Mouse (Mus musculus): ENCODE measurements around the gene Pemt. TPM values are rescaled to one million over a fixed set of nuclear protein-coding genes. Genes with fewer than 3 reads are reported as not detected.

Gene Pemt
- total and polyA plus RNA-seq, 3 experiments = 8.4 to 12.5 (median 11.2) TPM

DNA sequence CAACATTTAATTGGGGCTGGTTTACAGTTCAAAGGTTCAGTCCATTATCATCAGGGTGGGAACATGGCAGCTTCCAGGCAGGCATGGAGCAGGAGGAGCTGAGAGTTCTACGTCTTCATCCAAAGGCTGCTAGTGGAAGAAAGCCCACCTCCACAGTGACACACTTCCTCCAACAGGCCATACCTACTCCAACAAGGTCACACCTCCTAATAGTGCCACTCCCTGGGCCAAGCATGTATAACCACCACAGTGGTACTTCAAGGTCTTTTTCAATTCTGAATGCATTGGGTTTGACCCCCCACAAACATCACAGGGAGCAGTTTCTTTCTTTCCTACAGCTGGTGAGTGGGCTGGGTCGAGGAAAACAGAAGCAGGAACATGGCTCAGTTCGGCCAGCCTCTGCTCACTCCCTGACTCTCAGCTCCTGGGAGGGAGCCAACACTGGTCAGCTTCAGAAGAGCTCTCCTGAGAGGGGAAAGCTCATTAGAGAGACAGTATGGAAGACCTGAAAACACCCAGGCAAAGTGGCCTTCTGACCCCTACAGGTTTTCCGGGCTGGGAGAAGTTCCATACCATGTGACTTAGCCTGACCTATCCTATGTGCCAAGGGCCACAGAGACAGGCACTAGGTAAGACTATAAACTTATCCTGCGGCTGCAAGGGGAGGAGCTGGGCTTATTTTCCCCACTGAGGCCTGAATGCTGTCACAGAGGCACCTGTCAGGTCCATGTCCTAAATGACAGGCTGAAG lies 44.9 kb downstream of the Pemt start:
- DNase-seq = no peak

DNA sequence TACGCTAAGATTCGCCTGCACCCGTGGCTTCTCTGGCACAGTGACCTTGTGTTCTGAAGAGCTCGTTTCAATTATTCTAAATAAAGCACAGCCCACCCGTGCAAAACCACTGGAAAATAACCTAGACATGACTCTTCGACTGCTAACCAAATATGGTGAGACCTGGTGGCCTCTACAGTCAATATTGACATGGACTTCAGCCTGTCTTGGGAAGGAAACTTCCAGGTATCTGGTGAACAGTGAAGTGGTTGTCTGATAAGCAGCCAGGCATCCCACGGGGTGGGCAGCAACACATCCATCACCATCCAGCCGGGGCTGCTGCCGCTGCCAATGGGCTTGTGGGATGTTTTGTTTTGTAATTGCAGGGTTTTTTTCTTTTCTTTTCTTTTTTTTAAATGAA lies 52.0 kb downstream of the Pemt start:
- DNase-seq = no peak

DNA sequence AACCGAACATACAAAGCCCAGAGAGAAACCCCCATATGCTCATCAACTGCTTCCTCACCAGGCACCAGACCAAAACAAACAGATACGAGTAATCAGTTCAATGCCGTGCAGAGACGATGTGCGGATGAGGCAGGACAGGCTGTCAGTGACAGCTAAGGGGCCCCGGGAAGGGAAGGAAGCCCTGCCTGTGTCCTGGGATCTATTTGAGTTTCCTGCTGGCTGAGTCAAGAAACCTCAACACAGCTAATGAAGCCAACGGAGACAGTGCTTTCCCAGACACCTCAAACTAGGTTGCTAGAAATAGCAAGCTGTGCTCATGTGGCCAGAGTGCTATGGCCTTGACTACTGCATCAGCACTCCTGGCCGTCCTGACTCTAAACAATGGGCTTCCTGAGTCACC lies 54.9 kb downstream of the Pemt start:
- DNase-seq = peak; percentile 15

DNA sequence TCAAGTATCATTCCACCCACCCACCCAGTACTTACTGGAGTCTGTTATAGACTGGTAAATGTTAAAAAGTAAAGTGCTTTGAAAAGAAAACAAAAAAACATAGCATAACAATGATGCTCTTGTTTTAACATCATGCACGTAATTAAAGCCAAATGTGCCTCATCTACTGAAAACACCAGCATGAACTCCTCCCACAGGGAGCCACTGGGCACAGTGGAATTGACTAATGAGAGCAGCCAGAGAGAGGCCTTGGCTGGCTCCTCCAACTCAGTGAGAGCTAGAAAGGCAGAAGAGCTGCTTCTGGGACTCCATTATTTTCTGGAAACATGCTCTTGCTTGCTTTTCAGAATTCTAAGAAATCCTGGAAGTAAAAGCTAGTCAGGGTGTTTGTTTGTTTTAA lies 56.9 kb downstream of the Pemt start:
- DNase-seq = no peak

DNA sequence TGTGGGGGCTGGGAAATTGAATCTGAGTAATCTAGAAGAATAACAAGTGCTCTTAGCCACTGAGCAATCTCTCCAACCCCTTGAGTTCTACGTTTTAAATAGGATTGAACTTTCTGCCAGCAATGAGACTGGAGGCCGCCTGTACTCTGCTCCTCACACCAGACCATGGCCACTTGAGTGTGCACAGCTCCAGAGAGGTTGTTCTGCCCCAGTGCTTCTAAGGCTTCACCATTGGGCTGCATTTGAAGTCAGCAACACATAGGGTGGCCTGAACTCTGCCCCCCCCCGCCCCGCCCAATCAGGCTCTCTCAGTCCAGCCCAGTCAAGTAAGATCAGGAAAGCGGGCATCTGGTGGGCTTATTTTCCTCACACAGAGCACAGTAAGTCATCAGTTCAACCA lies 68.5 kb downstream of the Pemt start:
- DNase-seq = no peak

DNA sequence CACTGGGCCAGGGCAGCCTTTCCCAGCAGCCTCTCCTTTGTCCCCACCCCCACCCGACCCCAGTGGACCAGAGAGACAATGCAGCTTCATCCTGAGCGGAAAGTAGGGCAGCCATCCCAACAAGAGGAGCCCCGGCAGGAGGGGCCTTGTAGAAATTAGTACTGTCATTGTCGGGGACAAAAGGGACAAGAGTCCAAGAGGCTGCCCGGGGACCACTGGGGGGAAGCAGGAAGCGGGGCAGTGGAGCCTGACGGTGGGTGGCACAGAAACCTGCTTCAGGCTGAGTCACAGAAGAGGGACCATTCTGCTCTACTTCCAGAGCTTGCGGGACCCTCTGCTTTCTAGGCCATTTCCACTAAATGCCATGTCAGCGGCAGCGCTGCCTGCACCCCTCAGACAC lies 71.0 kb downstream of the Pemt start:
- no peak for DNase-seq

DNA sequence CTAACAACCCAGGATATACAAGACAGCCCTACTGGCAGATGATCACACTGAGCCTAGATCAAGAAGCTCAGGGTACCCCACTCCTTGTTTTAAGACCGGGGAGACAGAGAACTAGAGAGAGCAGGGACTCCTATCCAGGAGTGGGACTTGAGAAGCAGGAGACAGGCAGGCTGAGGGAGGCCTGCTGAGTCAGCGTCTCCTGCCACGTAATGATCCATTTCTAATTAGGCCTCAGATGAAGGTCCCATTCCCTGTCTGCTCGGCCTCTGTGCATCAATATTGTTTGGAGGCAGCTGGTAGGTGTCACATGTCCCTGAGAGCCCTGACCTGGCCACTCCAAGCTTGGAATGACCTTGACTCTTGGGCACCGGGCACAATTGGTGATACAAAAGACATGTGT lies 72.9 kb downstream of the Pemt start:
- DNase-seq = no peak

DNA sequence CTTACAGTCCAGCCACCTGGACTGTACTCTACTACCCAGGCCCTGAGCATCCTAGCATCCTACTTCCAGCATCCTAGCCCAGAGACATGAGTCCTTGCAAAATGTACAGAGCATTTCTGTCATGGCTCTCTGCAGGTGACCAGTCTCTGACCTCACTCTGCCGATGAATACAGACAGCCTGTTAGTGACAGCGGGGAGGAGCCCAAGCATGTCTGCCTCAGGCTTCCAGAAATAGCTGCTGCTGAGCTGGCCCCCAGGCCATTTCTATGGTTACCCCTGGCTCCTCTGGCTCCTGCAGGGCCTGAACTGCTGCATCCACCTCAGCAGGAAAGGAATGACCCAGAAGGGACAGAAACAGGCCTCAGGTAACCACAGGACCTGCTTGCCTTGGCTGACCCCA lies 74.6 kb downstream of the Pemt start:
- no peak for DNase-seq

DNA sequence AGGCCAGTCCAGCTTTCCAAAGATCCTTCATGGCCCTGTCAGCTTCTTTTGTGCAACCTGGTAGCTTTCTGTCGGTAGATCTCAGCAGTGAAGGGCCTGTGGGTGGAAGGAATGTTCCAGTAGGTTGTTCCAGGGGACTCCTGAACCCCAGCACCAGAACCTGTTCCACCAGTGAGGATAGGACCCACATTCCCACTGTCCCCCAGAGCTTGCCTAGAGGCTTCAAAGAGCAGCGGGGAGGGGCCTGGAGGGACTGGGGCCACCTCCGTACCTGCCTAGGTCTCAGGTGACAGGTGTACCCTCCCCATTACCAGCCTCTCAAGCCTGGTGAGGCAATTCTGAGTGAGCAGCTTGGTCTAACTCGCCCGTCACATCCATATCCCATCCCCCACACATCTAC lies 75.5 kb downstream of the Pemt start:
- DNase-seq = no peak

DNA sequence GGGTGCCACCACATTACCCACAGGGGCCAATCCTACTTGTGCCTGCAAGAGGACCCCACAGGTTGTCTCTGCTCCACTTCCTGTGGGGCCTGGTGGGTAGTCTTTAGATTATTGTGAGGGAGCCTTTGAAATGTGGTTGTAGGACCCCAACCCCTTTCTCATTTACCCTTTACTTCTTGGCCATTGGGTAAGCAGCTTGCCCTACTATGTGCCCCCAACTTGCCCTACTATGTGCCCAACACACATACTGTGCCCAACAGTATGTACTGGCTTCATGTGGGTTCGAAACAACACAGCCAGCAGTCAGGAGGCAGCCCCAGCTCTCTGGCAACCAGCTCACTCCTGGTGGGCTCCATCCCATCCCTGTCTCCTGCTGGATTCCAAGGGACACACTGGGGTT lies 78.5 kb downstream of the Pemt start:
- DNase-seq = no peak

DNA sequence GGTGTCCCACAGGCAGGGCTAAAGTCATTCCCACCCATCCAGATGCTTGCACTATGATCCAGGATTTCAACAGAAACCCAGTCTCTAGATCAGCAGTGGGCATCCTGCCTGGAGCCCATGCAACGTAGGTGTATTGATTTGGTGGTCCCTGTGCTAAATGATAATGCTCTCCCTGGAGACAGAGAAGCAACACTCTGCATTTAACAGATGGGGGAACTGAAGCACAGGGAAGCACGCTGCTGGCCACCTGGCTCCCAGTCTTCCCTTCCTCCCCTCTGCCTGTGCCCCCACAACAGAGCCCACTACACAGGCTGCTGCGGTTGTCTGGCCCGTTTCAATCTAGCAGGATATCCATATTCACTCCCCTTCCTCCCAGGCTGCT lies 80.2 kb downstream of the Pemt start:
- no peak for DNase-seq

DNA sequence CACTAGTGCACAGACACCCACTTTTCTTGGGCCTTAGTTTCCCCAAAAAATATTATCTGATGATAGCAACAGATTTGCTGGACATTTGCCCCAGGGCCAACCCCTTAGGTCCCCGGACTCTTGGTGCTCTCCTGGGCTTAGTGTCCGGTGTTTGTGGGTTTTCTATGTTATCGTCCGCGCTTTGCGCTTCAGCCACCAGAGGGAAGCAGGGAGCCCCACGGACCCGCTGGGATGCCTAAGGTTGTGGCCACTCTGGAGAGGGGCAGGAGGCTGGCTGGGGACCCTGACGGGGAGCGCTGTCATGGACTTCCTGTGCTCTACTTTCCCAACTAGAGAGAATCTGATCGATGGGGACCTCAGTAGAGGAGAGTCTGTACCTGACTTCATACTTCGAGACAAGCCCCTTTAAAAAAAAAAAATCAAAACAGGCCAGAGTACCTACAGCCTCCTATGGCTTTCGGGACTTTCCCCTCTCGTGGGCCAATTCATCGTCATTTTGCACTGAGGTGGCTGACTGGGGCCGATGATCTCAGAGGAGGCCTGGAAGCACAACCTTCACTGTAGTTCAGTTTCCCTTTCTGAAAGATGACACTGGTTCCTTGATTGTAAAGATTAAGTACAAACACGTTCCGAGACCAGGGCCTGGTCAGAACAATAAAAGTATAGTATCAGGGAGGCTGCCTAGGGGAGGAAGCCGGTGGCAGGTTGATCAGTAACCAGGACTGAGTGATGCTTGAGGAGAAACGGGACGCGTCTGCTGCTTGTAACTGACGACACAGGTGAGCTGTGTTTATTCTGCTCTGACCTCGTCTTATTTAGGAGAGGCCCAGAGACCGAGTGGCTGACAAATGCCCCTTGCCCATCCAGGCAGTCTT lies 80.8 kb downstream of the Pemt start:
- peak; percentile 88 for DNase-seq

DNA sequence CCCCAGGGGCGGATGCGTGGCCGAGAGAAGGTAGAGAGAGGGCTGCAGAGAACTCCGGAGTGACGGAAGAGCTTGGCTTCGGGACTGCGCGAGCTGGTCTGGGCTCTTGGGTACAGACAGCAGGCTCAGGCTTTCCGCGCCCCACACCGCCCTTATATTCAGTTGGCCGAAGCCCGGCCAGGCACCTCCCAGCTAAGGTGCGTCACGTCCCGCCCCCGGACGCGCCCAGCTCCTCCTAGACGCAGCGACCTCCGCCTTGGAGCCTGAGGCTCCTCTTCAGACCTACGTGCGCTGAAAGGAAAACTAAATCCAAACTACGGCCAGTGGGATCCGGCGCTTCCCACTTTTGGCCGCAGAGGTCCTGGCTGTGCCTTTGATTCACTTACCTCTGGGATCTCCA lies 81.5 kb downstream of the Pemt start, which contains the start of gene Rasd1:
Gene Rasd1 (minus strand): TSS at position 127 of the 400 bp plus-strand sequence.
- DNase-seq = peak; percentile 94

DNA sequence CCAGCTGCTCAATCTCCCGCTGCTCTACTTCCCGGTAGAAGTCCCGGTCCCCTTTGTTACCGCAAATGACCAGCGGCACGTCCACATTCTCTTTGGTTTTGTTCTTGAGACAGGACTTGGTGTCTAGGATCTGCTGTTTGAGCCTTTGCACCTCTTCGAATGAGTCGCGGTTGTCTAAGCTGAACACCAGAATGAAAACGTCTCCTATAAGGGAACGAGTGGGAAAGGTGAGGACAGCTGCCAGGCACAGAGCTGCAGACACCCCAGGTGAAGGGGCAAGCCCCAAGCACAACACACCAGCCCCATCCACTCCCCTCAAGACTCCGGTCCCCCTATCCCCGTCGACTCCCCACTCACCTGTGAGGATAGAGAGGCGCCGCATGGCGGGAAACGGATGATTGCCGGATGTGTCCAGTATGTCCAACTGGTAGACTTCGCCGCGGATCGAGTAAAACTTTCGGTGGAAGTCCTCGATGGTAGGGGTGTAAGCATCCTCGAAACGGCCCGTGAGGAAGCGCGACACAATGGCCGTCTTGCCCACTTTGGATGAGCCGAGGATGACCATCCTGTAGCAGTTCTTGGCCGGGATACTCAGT lies 82.0 kb downstream of the Pemt start:
- DNase-seq = no peak

DNA sequence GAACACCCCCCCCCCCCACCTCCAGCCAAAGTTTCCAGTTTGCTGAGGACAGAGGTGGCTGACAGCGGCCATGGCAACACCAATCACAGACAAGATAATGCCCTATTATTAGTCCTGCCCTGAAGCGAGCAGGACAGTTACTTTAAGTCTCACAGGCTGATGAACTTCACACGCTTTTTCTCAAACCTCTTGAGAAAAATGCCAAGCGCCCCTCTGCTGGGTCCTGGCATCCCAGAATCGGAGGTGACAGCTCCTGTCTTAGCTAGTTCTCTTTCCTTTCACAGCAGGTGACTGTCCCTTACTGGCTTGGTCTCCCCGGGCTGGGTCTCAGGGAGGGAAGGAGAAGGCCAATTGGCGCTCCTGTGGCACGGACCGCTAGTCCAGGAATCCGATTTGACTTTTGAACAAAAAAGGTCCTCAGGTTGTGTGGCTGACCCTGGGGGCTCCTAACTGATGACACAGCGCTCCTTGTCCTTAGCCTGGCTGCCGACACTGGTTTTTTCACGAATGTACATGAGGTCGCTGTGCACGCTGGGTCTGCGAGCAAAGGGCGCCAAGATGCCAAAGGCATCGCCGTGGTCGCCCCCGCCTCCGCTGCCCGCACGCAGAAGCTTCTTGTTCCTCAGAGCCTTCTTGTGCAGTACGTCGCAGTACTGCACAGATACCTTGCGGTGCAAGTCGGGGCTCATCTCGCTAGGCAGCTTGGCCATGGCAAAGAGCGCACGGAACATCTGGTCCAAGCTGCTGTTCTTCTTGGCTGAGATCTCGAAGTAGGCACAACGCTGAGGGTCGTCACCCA lies 82.7 kb downstream of the Pemt start:
- DNase-seq = peak; percentile 30

DNA sequence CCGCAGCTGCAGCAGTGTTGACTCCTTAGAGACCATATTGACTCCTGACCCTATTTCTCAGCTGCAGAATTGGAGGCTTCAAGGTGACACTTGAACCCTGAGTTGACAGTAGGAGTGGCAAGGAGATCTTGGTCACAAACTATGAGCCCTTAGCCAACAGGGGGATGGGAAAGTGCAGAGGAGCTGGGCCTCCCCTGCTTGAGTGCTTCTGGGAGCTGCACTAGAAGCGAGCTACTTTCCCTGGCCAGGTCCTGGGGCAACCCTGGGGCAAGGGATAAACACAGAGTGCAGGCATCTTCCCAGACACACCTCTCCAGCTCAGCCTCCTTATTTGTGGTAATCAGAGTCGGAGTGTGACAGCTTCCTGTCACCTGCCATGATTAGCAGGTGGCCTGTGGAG lies 83.7 kb downstream of the Pemt start:
- DNase-seq = no peak

DNA sequence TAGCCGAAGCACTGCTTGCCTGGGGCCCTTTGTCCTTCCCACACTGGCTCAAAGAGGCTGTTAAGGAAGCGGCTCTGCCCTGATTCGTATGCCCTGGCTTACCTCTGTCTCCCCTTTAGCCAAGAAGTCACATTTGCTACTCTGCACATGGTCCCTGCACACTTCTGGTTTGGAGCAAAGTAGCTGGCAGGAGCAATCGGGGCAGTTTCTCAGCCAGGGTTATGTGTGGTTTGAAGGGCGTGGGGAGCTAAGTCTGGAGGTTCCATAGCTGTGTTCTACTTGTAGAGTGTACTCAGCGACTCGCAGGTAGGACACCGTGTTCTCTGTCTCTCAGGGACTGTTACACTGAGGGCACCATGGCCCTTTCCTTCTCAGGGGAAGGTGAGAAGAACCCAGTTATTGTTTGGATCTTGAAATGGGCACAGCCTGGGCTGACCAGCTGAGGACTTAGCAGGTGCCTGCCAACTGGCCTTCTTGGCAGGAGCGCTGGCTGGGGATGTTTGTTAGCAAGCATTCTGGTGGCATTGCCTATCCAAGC lies 84.9 kb downstream of the Pemt start:
- no peak for DNase-seq

DNA sequence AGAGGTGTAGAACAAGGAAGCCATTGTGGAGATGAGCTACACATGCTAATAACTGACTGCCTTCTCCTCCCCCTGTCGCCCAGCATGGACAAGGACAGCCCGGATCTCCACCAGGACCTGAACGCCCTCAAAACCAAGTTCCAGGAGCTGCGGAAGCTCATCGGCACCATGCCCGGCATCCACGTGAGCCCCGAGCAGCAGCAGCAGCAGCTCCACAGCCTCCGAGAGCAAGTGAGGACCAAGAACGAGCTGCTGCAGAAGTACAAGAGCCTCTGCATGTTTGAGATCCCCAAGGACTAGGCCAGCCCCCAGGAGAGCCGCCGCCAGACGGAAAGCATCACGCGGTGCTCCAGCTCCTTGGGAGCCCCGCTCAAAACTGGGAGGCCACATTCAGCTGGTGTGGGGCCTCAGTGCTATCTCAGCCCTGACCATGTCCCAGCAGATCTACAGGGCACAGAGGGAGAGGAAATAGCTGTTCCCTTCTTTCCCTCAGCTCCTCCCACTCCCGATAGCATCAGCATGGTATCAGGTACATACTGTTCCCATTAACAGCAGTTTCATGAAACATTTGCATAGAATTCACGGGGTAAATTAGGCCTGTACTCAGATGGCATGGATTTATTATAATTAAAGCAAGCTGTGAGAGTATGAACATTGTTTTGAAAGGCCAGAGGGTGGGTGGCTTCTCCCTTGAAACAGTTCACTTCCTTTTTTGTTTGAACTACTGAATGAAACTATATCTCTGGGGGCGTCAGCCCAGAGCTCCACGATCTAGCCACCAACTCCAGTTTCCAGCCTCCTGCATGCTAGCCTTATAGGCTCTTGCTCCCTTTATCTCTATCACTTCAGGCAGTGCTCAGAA lies 85.6 kb downstream of the Pemt start:
- DNase-seq = no peak

DNA sequence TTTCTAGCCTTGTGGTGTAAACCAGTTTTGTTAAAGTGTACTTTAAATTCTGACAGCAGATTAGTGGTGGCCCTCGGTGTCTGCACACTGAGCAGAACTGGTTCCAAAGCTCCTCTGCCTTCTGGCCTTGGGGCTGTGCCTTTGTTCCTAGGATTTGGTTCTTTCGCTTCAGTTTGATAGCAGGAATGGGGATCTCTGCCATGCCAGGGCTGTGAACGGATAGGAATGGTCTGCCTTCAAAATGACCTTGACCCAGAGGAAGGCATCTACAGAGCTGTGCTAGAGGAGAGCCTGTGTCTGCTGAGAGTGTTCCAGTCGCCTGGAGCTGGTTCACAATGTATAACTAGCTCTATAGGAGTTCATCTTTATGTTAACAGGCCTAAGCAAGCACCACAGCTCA lies 86.8 kb downstream of the Pemt start:
- DNase-seq = peak; percentile 47

DNA sequence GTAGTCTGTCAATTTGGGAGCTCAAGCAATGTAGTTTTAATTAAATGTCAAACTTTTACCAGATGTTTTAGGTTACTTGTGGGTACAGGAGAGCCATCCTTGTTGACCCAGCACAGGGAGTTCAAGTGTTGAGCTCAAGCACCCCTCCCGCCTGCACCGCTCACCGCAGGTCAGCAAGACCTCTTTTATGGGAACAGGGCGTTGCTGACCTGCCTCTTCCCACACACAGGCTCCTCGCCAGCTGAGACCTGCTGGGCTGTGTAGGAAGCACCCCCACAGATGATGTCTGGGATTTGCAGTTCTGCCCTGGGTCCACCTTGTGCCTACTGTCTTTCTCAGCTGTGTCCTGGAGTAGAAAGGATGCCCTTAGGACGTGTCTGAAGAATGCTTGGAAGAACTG lies 89.5 kb downstream of the Pemt start:
- DNase-seq = no peak

DNA sequence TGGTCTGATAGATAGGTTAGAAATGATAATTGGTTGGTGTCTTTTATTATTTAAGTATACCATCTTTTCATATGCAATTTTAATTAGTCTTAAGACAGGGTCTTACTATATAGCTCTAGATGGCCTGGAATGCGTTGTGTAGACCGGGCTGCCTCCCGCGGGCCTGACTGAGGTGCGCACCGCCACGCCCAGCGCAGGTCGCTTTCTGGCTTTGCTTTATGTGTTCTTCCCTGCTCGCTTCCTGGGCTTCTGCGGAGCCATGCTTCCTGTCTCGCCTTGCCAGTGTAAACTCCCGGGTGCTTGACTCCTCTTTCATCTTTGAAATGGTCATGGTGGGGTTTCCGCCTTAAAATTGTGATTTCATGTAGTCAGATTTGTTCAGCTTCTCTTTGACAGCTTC lies 93.4 kb downstream of the Pemt start:
- no peak for DNase-seq

Measured in adrenal gland, adult 2 months (tissue).